Mouse (Mus musculus) liver, adult 2 months (tissue): ENCODE data around the gene Il21r.

ENCODE experiments used
- CTCF ChIP-seq: fragments of 200-500 bp; IDR thresholded peaks from 2 replicates; pipeline ENCODE4 v1.5.1; 2011; ENCODE audit warnings: low read depth, low read length, control low read depth
- POLR2A ChIP-seq: fragments of 200-500 bp; IDR thresholded peaks from 2 replicates; pipeline ENCODE4 v1.6.1; 2011; ENCODE audit warnings: low read length, control low read depth; ENCODE audit not compliant: insufficient read depth; ENCODE audit errors: extremely low read depth

GRCm38 (mm10) chr7:125560146-125560785, 43.0 kb upstream of the Il21r start:
- TF ChIP-seq CTCF (no peak), POLR2A (no peak)
